Mouse (Mus musculus): ENCODE measurements at regions not wholly inside any gene's neighbourhood (a gene's known extent, or its start where the extent isn't known, plus 50 kb on each side); places are given as distances from the start of the nearest gene placed in this dataset.

- in situ Hi-C loops (cut with MboI; ENCODE audit: low pct_ligation_motif_present, low pct_unique_long_range_greater_than_20kb, low sequenced_read_pairs), result no loop called here
These were observed 594.7 kb upstream of the Adamts9 start for GRCm38 (mm10) chr6:93537971-93538370.

DNA sequence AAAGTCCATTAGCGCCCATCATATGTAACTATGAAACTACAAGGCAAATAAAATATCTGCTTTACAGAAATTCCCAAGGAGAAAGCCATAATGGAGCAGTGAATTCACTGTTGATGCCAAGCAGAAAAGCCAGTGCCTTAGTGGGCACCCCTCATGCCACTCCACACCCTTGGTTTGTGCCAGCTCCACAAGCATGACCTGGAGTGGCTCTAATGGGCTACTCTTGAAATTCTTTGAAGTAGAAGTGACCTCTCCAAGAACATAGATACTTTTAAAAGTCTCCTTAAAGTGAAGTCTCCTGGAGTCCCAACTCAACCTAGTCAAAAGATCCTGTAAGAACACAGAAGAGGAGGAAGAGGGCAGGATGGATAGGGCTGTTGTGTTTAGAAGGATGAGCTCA lies 593.8 kb upstream of the Adamts9 start:
- H3K4me2 ChIP-seq (ENCODE audit: insufficient read depth, low read depth, poor library complexity, severe bottlenecking), result no peak overlapping the region
- in situ Hi-C loops (cut with MboI; ENCODE audit: low pct_ligation_motif_present, low pct_unique_long_range_greater_than_20kb, low sequenced_read_pairs), result no loop called here

More at GRCm38 (mm10) chr6:93537971-93538370, 594.7 kb upstream of the Adamts9 start:
- H3K9ac ChIP-seq (ENCODE audit: insufficient read depth, low read depth), result no peak overlapping the region
- H3K36me3 ChIP-seq (replicated peaks in 1 of 2; ENCODE audit: control insufficient read depth in 1 of 2, insufficient read depth in 1 of 2, low read length in 1 of 2), result no peaks in the 10 kb centered on the region
- DNase-seq (ENCODE audit: extremely low read depth), result no peak
- no peaks in the 10 kb centered on the region for H3K4me1 ChIP-seq (ENCODE audit: control insufficient read depth in 1 of 2, insufficient read depth in 2 of 2)
- H3K4me2 ChIP-seq (ENCODE audit: insufficient read depth, low read depth, poor library complexity, severe bottlenecking), result no peak overlapping the region
- H3K27me3 ChIP-seq (replicated peaks), result no peaks in the 10 kb centered on the region
- no peaks in the 10 kb centered on the region for H3K79me2 ChIP-seq (replicated peaks; ENCODE audit: control insufficient read depth, extremely low read depth, insufficient read depth, poor library complexity, severe bottlenecking)
- no peak overlapping the region for H3K27ac ChIP-seq (ENCODE audit: insufficient read depth, low read depth)
- H3K4me3 ChIP-seq (replicated peaks in 1 of 3; ENCODE audit: low read depth in 2 of 3, low read length in 2 of 3, poor library complexity in 1 of 3), result no peak overlapping the region
- H3K9me3 ChIP-seq (replicated peaks; ENCODE audit: low read length), result peaks cover 78% of the 10 kb centered on the region
- TF ChIP-seq MAZ (IDR thresholded peaks at IDR 0.05; ENCODE audit: low read depth, low read length), result no peak
- TF ChIP-seq JUN (IDR thresholded peaks at IDR 0.05; ENCODE audit: insufficient read depth, low read depth, low read length), result no peak
- dilution Hi-C loops (cut with MboI; ENCODE audit: extremely low pct_ligation_motif_present, extremely low pct_unique_long_range_greater_than_20kb, low sequenced_read_pairs), result no loop called here

GRCm38 (mm10) chr6:93513818-93514217 lies 570.5 kb upstream of the Adamts9 start:
- H3K4me3 ChIP-seq (replicated peaks in 1 of 3; ENCODE audit: low read depth in 2 of 3, low read length in 2 of 3, poor library complexity in 1 of 3), result no peak overlapping the region
- no peak for DNase-seq (ENCODE audit: extremely low read depth)

More for the DNA sequence above, 593.8 kb upstream of the Adamts9 start:
- Histone ChIP-seq H3K27ac (ENCODE audit: insufficient read depth, low read depth) (no peak overlapping the region), H3K79me2 (replicated peaks; ENCODE audit: control insufficient read depth, extremely low read depth, insufficient read depth, poor library complexity, severe bottlenecking) (no peaks in the 10 kb centered on the region), H3K36me3 (replicated peaks in 1 of 2; ENCODE audit: control insufficient read depth in 1 of 2, insufficient read depth in 1 of 2, low read length in 1 of 2) (no peaks in the 10 kb centered on the region), H3K9me3 (replicated peaks; ENCODE audit: low read length) (peaks cover 79% of the 10 kb centered on the region), H3K4me3 (replicated peaks in 1 of 3; ENCODE audit: low read depth in 2 of 3, low read length in 2 of 3, poor library complexity in 1 of 3) (no peak overlapping the region), H3K9ac (ENCODE audit: insufficient read depth, low read depth) (no peak overlapping the region), H3K27me3 (replicated peaks) (no peaks in the 10 kb centered on the region), H3K4me1 (ENCODE audit: control insufficient read depth in 1 of 2, insufficient read depth in 2 of 2) (no peaks in the 10 kb centered on the region)
- TF ChIP-seq CHD2 (IDR thresholded peaks at IDR 0.05; ENCODE audit: low read length) (no peak), CTCF (conservative IDR thresholded peaks at IDR 0.05 in 1 of 2, IDR thresholded peaks at IDR 0.05 in 1 of 2; ENCODE audit: low read depth in 2 of 2, low read length in 2 of 2) (no peak), TBP (conservative IDR thresholded peaks at IDR 0.05; ENCODE audit: low read depth, low read length) (no peak), BHLHE40 (IDR thresholded peaks at IDR 0.05; ENCODE audit: low read depth, low read length) (no peak), KAT2A (IDR thresholded peaks at IDR 0.05; ENCODE audit: insufficient replicate concordance, low read length) (no peak), HCFC1 (IDR thresholded peaks at IDR 0.05; ENCODE audit: low read depth, low read length) (no peak), POLR2AphosphoS2 (IDR thresholded peaks at IDR 0.05; ENCODE audit: low read depth, low read length) (no peak), NELFE (IDR thresholded peaks at IDR 0.05; ENCODE audit: low read depth, low read length) (no peak), EP300 (IDR thresholded peaks at IDR 0.05; ENCODE audit: low read length) (no peak), MXI1 (IDR thresholded peaks at IDR 0.05; ENCODE audit: low read depth, low read length) (no peak), NRF1 (IDR thresholded peaks at IDR 0.05; ENCODE audit: low read depth, low read length) (no peak)
- dilution Hi-C loops (cut with MboI; ENCODE audit: extremely low pct_ligation_motif_present, extremely low pct_unique_long_range_greater_than_20kb, low sequenced_read_pairs), result no loop called here
- DNase-seq (ENCODE audit: extremely low read depth), result no peak

More at GRCm38 (mm10) chr6:93513818-93514217, 570.5 kb upstream of the Adamts9 start:
- Histone ChIP-seq H3K9me3 (replicated peaks; ENCODE audit: low read length) (peaks cover 67% of the 10 kb centered on the region), H3K36me3 (replicated peaks in 1 of 2; ENCODE audit: control insufficient read depth in 1 of 2, insufficient read depth in 1 of 2, low read length in 1 of 2) (no peaks in the 10 kb centered on the region), H3K27me3 (replicated peaks) (no peaks in the 10 kb centered on the region), H3K4me1 (ENCODE audit: control insufficient read depth in 1 of 2, insufficient read depth in 2 of 2) (no peaks in the 10 kb centered on the region), H3K27ac (ENCODE audit: insufficient read depth, low read depth) (no peak overlapping the region), H3K4me2 (ENCODE audit: insufficient read depth, low read depth, poor library complexity, severe bottlenecking) (no peak overlapping the region), H3K79me2 (replicated peaks; ENCODE audit: control insufficient read depth, extremely low read depth, insufficient read depth, poor library complexity, severe bottlenecking) (no peaks in the 10 kb centered on the region), H3K9ac (ENCODE audit: insufficient read depth, low read depth) (no peak overlapping the region)
- TF ChIP-seq KAT2A (IDR thresholded peaks at IDR 0.05; ENCODE audit: insufficient replicate concordance, low read length) (no peak), MEF2A (IDR thresholded peaks at IDR 0.05; ENCODE audit: borderline replicate concordance, low read depth, low read length) (no peak)
- dilution Hi-C loops (cut with MboI; ENCODE audit: extremely low pct_ligation_motif_present, extremely low pct_unique_long_range_greater_than_20kb, low sequenced_read_pairs), result no loop called here
- in situ Hi-C loops (cut with MboI; ENCODE audit: low pct_ligation_motif_present, low pct_unique_long_range_greater_than_20kb, low sequenced_read_pairs), result no loop called here
